Mouse (Mus musculus) monocyte, adult 2 months (primary cell): ENCODE results near the gene Fermt3.
A peak's percentile ranks its signal among the peaks of the same experiment; 100 is the strongest.

Experiments used
- DNase-seq, 2 experiments: peaks; one replicate each; pipeline ENCODE4 v3.0.0; 2022; ENCODE audit warnings: low spot score in 2 of 2, low read depth in 1 of 2

Fermt3 gene

DNA sequence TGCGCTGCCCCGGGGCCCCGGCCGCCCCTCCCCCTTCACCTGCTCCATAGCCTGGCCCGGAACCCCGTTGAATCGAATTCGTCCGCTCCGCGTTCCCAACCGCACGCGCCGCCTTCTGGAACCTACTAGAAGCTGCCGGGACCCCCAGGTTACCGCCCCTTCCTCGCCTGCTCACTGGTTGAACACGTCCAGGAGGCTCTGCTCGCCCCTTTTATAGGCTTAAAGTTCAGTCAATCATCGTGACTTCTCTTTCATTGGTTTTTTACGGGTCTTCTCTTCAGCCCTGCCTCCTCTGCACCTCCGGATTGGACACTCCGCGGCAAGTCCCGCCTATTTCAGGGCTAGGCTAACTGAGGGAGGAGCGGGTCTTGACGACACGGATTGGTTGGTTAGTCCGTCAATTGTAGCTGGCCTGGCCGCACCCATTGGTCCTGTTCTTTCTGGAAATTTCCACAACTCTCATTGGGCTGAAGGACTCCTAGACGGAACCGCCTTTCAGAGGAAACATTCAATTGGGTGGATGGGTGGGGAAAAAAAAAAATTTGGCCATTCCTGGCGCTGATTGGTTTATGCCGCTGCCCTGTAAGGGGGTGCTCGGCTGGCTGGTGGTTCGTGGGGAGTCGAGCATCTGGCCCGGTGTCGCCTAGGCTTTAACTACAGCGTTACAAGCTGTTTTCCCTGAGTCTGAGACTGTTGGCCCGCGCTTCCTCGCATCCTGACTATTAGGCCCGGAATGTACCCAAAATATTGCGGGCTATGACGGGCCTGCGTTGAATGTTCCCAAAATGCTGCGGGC lies 20.8 kb upstream of the Fermt3 start, which contains the start of gene Stip1:
Gene Stip1, minus strand, starts transcription at position 127 of the 796 bp plus-strand sequence.
- DNase-seq = peak; percentile 97 to 99

DNA sequence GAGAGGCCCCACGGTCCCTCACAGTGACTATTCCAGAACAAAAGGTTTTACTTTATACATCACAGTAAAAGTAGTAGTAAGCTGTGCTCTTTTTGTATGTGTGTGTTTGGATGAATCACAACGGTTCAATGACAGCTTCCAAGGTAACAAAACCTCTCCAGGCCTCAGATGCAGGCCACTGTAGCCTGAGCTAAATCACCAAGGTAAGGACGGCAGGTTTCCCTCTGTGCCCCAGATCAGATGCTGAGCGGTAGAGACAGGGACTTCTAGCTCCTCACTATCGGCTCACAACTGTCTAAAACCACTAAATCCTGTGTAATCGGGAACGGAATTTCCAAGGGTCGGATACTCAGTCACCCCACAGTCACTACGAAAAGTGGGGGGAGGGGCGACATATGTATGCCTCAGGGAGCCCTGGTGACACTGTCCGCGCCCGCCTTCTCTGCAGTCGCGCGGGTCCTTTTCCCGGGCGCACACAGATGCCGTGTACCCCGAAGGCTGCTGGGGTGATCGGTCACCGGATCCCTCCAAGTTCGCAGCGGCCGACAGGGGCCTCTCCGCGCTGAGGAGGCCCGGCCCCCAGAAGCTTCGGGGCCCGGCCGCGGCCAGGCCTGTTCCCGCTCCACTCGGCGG lies 19.9 kb upstream of the Fermt3 start:
- peak in 1 of 2 experiments; percentile 18 for DNase-seq

DNA sequence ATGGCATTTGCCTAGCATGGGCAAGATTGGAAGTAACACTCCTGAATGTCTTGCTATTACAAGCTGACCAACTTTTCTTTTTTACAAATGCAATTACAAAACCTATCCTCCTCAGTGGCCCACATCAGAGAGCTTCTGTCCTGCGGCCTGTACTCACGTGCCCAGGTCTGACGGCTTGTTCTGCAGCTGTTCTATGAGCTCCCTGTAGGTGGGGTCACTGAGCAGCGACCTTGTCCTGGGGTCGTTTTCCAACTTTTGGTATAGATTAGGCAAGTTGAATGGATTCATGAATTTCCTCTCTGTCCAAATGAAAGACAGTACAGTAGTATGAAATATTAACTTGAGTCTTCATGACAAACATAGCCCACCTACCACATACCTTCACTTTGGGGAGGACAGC lies 14.7 kb upstream of the Fermt3 start:
- no peak for DNase-seq

DNA sequence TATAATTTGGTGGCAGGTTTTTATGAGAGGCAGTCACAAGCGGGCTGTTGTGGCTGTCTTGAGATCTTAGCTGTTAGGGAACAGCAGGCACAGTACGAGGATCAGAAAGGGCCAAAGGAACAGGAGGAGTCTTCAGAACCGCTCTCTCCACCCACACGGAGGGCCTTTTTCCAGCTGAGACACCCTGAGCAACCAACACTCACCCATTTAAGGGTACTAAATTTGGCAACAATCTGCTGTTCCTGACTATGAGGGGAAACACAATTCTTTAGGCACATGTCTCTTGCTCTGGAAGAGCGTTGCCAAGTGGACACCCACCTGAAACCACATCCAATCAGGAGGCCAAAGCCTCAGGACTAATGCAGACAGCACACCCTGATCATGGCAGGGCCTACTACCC lies 10.3 kb upstream of the Fermt3 start:
- no peak for DNase-seq

DNA sequence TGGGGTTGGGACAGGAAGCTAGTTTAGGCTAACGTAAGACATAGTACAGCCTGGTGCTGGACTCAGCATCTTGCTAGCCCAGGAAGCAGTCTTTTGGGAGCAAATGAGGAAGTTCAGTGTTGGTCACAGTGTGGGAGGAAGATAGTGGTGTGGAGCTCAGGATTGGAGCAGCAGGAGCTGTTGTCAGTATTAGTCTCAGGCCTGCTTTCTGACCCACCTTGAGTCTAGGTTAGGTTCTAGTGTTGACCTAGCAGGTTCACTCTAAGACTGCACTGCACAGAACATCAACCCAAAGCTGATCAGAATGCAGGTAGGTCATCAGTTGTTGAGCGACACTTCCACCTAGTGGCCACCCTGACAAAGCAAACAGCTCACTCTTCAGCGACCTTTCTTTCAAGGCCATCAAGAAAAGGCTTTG lies 964 bp upstream of the Fermt3 start:
- DNase-seq = peak in 1 of 2 experiments; percentile 42

DNA sequence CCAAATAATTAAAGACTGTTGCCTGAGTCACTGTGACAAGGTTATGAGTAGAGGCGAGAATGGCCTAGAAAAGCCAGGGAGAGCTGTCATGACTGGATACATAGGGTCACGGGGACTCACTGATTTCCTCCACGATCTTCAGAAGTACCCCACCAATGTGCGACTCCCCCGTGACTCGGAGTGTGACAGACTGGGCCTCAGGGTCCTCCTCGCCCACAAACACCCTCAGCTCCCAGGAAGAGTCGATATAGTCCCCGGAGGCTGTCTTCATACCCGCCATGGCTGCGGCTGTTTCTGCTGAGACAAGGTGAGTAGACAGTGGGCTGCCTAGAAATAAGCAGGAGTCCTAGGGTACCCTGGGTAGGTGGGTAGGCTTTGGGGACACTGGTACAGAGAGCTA lies 723 bp downstream of the Fermt3 start:
- DNase-seq = peak in 1 of 2 experiments; percentile 29

DNA sequence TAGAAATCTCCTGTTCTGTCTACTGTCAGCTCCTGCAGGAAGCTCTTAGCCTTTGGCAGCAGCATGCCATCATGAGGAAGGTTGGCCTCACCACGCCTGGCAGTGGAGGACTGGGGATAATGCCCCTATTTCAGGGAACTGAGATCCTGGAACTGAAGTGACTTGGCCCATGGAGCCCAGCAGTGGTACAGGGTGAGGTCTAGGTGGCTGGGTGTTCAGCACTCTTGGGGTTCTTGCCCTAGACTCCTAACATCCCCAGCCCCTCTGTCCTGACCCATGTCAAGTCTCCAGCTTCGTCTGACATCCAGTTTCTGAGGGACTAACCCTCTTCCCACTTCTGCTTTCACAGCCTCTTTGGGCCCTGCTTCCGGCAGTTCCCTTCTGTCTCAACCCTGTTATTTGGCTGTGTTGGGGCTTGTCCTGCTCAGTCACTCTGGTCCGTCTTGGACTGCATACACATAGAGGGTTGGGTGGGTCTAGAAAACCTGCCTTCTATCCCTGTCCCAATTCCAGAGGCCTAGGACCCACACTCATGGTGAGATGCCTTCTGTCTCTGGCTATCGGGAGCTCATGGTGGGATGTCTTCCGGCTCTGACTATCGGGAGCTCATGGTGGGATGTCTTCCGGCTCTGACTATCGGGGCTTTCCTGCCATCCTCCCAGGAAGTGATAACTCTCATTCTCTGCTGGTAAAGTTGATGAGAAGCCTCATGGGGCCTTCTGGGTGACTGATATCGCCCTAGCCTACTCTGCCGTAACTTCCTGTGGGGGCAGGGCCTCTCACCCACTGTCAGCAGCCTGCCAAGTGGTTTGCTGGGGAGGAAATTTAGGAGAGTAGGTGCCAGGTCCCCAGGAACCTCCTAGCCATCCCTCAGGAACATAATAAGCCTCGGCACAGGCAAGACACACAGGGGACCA lies 1.5 kb downstream of the Fermt3 start:
- DNase-seq = peak; percentile 41 to 58

DNA sequence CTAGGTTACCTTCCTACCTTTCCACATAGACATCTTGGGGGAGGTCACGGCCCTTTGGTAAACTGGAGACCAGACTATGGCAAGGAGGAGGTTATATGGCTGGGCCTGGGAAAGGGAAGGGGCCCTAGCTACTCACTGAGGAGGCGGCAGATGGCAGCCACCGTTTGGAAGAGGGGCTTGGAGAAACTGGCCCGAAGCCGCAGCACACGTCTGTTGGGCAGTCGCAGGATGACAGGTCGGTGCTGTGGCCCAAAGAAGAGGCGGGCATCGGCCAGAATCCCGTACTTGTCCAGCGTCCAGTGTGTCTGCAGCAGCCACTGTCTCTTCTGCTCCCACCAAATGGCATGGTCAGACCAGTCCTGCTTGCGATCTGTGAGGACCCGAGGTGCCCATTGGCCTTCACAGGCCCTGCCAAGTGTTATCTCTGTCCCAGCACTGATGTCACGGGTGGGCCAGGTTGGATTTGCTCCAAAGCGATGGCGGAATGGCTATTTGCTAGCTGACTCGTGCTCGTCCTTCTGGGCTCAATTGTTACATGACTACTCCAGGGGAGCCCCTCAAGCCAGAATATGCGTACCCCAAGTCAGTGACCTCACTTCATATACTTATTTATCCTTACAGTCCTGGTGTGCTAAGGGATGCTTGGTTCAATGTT lies 4.7 kb downstream of the Fermt3 start:
- DNase-seq = no peak

DNA sequence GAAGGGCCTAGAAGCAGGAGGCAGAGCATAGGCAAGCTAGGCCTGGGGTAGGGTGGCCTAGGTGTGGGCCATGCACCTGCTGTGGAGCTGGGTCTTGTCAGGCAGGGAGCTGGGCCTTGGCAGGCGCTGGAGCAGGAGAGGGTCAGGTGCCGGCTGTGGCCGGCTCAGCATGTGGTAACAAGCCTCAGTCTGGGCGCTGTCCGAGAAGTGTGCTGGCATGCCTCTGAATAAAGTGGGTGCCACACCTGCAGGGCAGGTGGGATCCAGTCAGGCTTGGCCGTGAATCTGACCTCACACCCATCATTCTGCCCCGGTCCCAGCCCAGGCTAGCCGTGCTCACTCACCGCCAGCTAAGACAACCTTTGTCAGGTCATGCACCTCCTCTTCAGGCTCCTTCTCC lies 5.3 kb downstream of the Fermt3 start:
- DNase-seq = no peak

DNA sequence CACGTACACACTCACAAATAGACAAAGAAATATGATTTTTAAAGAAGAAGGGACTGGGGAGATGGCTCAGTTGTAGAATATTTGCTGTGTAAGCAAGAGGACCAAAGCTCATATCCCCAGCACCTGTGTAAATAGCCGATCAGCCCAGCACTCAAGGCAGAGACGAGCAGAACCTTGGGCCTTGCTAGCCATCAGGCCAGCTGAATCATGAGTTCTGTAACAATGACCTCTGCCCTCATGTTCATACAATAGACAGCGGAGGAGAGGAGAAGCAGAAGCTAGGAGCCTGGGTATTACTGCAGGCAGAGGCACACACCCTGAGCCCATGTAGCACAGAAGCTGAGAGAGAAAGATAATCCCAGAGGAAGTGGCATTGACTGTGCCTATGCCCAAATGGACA lies 6.8 kb downstream of the Fermt3 start:
- no peak for DNase-seq

DNA sequence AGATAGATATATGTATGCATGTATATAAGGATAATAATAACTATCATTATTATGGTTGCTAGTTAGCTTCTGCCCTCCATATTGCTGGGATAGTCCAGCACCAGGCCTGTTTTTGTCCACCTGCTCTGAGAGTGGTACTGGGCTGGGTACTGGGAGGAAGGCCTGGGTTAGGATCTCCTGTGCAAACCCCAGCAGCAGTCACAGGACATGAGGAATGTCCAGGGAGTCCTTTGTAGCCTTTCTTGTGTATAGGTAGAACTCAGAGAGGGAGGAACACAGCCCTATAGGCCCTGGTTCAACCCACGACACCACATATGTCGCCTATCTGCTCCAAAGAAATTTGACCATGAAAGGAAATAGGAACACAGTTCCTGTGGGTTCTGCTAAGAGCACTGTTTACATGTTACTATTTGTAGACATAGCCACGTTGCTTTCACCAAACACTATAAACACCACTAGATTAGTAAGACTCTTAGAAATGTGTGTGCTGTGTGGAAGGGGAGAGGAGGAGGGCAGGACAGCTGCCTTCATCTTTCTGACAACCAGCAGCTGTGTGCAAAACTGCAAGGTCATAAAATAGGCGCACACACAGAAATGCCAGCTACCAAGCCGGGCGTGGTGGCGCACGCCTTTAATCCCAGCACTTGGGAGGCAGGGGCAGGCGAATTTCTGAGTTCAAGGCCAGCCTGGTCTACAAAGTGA lies 12.2 kb downstream of the Fermt3 start:
- no peak for DNase-seq

DNA sequence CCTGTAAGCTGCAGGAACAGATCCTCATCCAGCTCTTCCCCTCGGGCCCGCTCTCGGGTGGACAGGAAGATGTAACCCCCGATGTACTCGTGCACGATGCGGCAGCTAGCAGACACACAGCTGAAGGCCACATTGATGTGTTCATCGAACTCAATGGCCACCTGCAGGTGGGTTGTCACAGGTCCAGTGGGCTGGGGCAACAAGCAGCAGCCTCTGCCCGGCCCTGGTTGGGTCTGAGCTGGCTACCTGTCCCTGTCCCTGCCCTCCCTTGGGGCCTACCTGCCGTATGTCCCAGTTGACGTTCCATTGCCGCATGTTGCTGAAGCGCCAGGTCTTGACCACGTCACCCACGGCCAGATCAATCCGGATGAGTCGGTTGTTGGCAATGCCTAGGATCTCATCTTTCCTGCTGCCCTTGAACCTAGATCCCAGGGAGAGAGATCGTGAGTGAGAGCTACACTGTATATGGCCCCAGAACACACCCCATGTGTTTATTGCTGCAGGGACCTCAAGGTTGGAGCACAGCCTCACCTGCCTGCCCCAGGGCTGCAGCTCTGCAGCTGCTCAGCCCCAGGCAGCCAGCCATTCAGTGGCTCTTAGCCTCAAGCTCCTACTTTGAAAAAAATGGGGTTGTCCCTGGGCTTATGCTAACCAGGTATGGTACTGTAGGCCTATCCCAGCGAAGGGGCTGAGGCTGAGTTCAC lies 19.8 kb downstream of the Fermt3 start:
- DNase-seq = no peak

DNA sequence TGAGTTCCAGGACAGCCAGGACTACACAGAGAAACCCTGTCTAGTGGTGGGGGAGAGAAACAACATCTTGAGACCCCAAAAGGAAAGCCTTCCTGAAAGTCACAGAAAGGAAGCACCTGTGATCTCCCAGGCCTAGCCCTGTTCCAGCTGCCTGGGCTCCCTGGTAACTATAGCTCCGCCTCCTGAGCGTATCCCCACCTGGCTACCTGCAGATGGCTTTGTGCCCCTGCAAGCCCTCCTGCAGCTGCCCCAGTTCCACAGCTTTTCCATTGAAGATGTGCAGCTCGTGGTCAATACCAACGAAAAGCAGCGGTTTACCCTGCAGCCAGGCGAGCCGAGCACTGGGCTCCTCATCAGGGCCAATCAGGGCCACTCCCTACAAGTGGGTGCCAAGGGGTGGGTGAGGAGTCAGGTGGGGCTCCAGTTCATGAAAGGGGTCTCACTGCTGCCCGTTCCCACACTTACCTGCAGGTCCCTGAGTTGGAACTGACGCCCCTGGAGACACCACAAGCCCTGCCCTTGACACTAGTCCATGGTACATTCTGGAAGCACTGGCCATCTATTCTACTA lies 21.5 kb downstream of the Fermt3 start:
- no peak for DNase-seq

DNA sequence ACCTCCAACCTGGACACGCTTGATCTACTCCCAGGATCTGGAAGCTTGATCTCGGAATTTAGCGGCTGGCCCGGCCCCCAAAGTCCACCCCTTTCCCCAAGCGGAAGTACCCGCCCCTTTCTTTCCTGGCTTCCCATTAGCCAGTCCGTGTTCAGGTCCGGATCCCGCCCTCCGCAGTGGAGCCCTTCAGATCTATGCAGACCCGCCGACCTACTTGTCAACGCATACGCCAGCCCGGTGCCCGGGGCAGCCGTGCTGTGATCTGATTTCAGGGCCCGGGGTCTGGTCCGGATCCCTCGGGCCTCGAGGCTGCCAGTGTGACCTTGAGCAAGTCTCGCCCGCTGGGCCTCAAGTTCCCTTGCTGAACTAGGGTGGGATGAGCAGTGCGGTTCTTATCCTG lies 23.3 kb downstream of the Fermt3 start, which contains the start of the genes Nudt22 and Trpt1:
Gene Nudt22, minus strand, starts transcription at position 112 of the 400 bp plus-strand sequence.
Gene Trpt1, plus strand, starts transcription at position 126 of the 400 bp plus-strand sequence.
- DNase-seq = peak in 1 of 2 experiments; percentile 50

DNA sequence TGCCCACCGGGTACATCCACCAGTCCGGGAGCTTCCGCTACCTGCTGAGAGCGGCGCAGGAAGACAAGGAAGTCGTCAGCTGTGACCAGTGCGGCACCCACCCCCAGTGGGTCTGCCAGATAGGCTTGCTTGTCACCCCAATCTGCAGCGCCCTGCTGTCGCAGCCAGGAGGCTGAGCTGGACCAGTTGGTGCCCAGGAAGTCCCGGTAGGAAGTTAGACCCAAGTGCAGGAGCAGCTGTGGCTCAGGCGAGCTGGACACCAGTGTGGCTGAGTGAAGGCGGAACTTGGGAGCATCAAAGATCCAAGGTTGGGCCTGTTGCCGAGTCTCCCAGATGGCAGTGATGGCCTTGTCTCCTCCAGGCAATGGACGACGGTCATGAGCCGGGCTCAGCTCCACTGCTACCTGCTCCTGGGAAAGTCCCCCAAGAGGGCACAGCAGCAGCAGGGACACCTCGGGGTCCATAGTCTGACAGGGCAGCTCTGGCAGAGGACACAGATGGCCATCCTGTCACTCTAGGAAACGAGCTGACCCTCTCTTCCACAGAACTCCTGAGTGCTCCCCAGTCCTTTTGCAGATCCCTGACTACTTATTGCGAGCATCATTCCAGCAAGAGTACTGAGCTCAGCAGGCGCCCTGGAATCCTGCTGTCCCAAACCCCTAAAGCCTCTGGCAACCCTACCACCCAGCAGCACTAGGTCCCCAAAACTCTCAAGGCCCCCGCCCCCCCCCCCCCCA lies 23.8 kb downstream of the Fermt3 start:
- DNase-seq = no peak

DNA sequence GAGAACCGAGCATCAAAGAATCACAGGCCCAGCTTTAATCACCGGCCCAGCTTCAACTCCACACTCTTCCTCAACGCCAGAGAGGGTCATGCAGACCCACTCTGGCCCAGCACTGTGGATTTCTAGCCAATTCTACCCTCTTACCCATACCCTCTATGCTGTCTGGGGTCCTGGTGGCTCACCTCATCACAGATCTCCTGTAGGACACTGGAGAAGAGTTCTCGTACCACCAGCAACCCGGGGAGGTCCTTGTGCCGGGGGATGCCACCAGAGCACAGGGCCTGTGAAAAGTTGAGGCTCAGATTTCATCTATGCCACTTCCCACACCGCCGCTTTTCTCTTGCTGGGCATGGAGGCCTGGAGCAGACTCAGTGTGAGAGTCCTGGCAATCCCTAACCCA lies 24.8 kb downstream of the Fermt3 start:
- DNase-seq = no peak

DNA sequence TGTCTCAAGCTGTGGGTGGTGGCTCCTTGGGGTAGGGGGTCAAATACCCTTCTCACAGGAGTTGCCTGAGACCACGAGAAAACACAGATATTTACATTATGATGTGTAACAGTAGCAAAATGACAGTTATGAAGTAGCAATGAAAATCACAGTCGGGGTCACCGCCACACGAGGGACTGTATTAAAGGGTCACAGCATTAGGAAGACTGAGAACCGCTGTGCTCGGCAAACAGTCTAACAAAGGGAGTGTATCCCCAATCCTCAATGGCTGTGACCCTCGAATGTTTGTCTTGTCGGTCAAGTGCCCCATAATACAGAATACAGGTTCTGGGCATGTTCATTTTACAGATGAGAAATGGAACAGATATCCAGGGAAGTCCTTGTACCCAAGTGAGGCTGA lies 25.3 kb downstream of the Fermt3 start:
- no peak for DNase-seq

DNA sequence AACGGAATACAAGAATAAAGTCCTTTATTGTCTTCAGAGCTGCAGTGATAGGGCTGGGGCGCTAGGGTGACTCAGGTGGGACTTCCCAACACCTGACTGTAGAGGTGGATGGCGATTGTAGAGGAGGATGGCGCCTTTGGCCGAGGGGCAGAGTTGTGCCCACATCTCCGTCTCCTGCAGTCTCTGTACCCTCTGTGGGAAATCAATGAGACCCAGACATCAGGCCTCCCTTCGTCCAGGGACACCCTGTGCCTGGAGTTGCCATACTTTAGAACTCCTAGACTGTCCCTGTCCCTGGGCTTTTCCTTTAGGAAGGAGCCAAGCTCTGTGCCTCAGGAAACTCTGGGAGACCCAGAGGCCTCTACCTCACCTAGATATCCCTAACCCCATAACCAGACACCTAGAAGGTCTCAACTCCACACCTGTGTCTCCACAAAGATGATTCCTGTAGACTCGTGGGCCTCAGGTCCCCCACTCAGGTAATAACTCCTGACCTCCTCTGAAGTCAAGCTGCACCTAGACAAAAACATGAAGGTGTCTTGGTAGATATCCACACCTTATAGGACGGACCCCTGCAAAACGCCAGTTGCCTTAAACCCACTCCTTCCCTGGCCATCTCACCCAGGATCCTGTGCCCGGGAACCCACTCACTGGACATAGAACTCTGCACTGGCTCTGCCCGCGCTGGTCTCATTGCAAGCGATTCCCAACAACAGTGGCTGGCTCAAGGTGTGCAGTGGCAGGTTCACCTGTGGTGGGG lies 26.1 kb downstream of the Fermt3 start:
- DNase-seq = no peak
